Mouse (Mus musculus) small intestine, adult 2 months (tissue): ENCODE data around the gene Ank. TPM values are rescaled to one million over a fixed set of nuclear protein-coding genes. Genes with fewer than 3 reads are reported as not detected.

Experiments
- H3K27ac ChIP-seq: fragments of 200-500 bp; 2 replicates; pipeline ENCODE4 v1.5.1; 2012; ENCODE audit warnings: low read depth, low read length, control low read depth, inconsistent platforms; ENCODE audit not compliant: insufficient read depth
- H3K27me3 ChIP-seq: fragments of 200-500 bp; 2 replicates; pipeline ENCODE4 v1.6.1; 2012; ENCODE audit warnings: mild to moderate bottlenecking, moderate library complexity, low read length, inconsistent platforms; ENCODE audit not compliant: control insufficient read depth, insufficient read depth
- H3K36me3 ChIP-seq: fragments of 200-500 bp; 2 replicates; pipeline ENCODE4 v1.6.1; 2012; ENCODE audit warnings: mild to moderate bottlenecking, low read length, control low read depth, inconsistent platforms; ENCODE audit not compliant: control insufficient read depth, insufficient read depth
- H3K4me1 ChIP-seq: fragments of 200-500 bp; 2 replicates; pipeline ENCODE4 v1.6.1; 2012; ENCODE audit warnings: low read length, inconsistent platforms, mixed read lengths; ENCODE audit not compliant: control insufficient read depth, insufficient read depth, insufficient read length
- H3K4me3 ChIP-seq: fragments of 200-500 bp; 2 replicates; pipeline ENCODE4 v1.5.1; 2012; ENCODE audit warnings: low read depth, mild to moderate bottlenecking, control low read depth, inconsistent platforms, low read length, moderate library complexity
- CTCF ChIP-seq: fragments of 200-500 bp; IDR thresholded peaks from 2 replicates; pipeline ENCODE4 v1.5.1; 2012; ENCODE audit warnings: low read depth, mild to moderate bottlenecking, control low read depth, inconsistent platforms, low read length, moderate library complexity, mixed read lengths; ENCODE audit not compliant: insufficient replicate concordance, insufficient read length; ENCODE audit errors: extremely low read depth
- POLR2A ChIP-seq: fragments of 200-500 bp; IDR thresholded peaks from 2 replicates; pipeline ENCODE4 v1.6.1; 2012; ENCODE audit warnings: low read depth, mild to moderate bottlenecking, control low read depth, inconsistent platforms, low read length, moderate library complexity
- WGBS: fragments of 180-500 bp; shearing (Covaris S2); methylation state at CpG from one replicate; pipeline ENCODE4 v1.1.7; 2018; 5-methylcytosine and 5-hydroxymethylcytosine counted together
- polyA plus RNA-seq: library from polyadenylated mRNA; depleted of rRNA; stranded (reverse); fragments of >200 nt; gene quantifications from 2 replicates; pipeline ENCODE4 v1.2.3, GENCODE M21; 2012

The Ank gene
- polyA plus RNA-seq, 1 experiment = 29.3 TPM

GRCm38 (mm10) chr15:27552129-27552700 lies 85.7 kb downstream of the Ank start:
- peaks cover 6% of the 10 kb centered on the region; the same call in 1 of the 2 replicates for H3K4me1 ChIP-seq
- no peaks in the 10 kb centered on the region for H3K27me3 ChIP-seq
- no peak overlapping the region for H3K27ac ChIP-seq
- WGBS = 88% methylated on average over 10 of the region's 10 CpGs
- H3K36me3 ChIP-seq = peaks cover 4% of the 10 kb centered on the region
- H3K4me3 ChIP-seq = no peak overlapping the region
- TF ChIP-seq CTCF = no peak
- no peak for TF ChIP-seq POLR2A

- TF ChIP-seq POLR2A = no peak
- TF ChIP-seq CTCF = no peak
- WGBS = 84% methylated on average over 5 of the region's 5 CpGs
- peaks cover 6% of the 10 kb centered on the region; the same call in 1 of the 2 replicates for H3K4me1 ChIP-seq
- no peak overlapping the region for H3K27ac ChIP-seq
- no peaks in the 10 kb centered on the region for H3K27me3 ChIP-seq
- H3K4me3 ChIP-seq = no peak overlapping the region
- H3K36me3 ChIP-seq = peaks cover 6% of the 10 kb centered on the region; the same call in 1 of the 2 replicates
Observed at GRCm38 (mm10) chr15:27553554-27553953, 87.1 kb downstream of the Ank start.

GRCm38 (mm10) chr15:27558456-27559147 lies 92.1 kb downstream of the Ank start:
- Histone ChIP-seq H3K4me1 (no peaks in the 10 kb centered on the region; the same call in 1 of the 2 replicates), H3K4me3 (no peak overlapping the region), H3K27ac (no peak overlapping the region), H3K27me3 (no peaks in the 10 kb centered on the region), H3K36me3 (peaks cover 13% of the 10 kb centered on the region; the same call in 1 of the 2 replicates)
- no peak for TF ChIP-seq POLR2A
- no peak for TF ChIP-seq CTCF
- 89% methylated on average over 16 of the region's 16 CpGs for WGBS

GRCm38 (mm10) chr15:27560315-27560714 lies 93.8 kb downstream of the Ank start:
- no peak overlapping the region for H3K4me3 ChIP-seq
- H3K27ac ChIP-seq = no peak overlapping the region
- no peaks in the 10 kb centered on the region for H3K4me1 ChIP-seq
- 77% methylated on average over 11 of the region's 11 CpGs for WGBS
- peaks cover 15% of the 10 kb centered on the region; the same call in 1 of the 2 replicates for H3K36me3 ChIP-seq
- TF ChIP-seq CTCF (no peak), POLR2A (no peak)
- no peaks in the 10 kb centered on the region for H3K27me3 ChIP-seq

- H3K4me1 ChIP-seq = no peaks in the 10 kb centered on the region
- H3K4me3 ChIP-seq = no peak overlapping the region
- 94% methylated on average over 14 of the region's 14 CpGs for WGBS
- peaks cover 34% of the 10 kb centered on the region for H3K36me3 ChIP-seq
- TF ChIP-seq POLR2A = no peak
- no peak for TF ChIP-seq CTCF
- H3K27ac ChIP-seq = no peak overlapping the region
- no peaks in the 10 kb centered on the region for H3K27me3 ChIP-seq
Observed at GRCm38 (mm10) chr15:27564106-27565100, 97.9 kb downstream of the Ank start.

- 92% methylated on average over 10 of the region's 10 CpGs for WGBS
- Histone ChIP-seq H3K4me1 (no peaks in the 10 kb centered on the region), H3K36me3 (peaks cover 36% of the 10 kb centered on the region), H3K27ac (no peak overlapping the region), H3K4me3 (no peak overlapping the region), H3K27me3 (no peaks in the 10 kb centered on the region)
- TF ChIP-seq CTCF (no peak), POLR2A (no peak)
Observed at GRCm38 (mm10) chr15:27565626-27566185, 99.2 kb downstream of the Ank start.
